Mouse (Mus musculus) CD4-positive, CD25-positive, alpha-beta regulatory T cell (primary cell): ENCODE results near the gene Col25a1. TPM values are rescaled to one million over a fixed set of nuclear protein-coding genes. Genes with fewer than 3 reads are reported as not detected.

Experiments
- polyA plus RNA-seq: library from polyadenylated mRNA; unstranded; fragments of 100-300 nt; shearing (Covaris generic); gene quantifications from one replicate; pipeline ENCODE4 v1.2.1, GENCODE M21; 2017

Gene Col25a1
- 0.26 TPM for polyA plus RNA-seq

GRCm38 (mm10) chr3:130131201-130131600, at the start of gene Col25a1:
Col25a1 (plus strand) TSS chr3:130131501.

GRCm38 (mm10) chr3:130617439-130617898, 486.2 kb downstream of the Col25a1 start, which contains the start of gene Etnppl:
Etnppl (plus strand) TSS chr3:130617448.

Other genes with a start within 250 kb of the Col25a1 start
- 68.7 TPM for gene Casp6, start 230.1 kb upstream of the Col25a1 start, polyA plus RNA-seq
- gene Mcub, start 161.3 kb upstream of the Col25a1 start, polyA plus RNA-seq: 44.7 TPM
- 57.2 TPM for gene Sec24b, start 69.9 kb upstream of the Col25a1 start, polyA plus RNA-seq